Mouse (Mus musculus): ENCODE measurements at regions not wholly inside any gene's neighbourhood (a gene's known extent, or its start where the extent isn't known, plus 50 kb on each side); places are given as distances from the start of the nearest gene placed in this dataset.

- DNase-seq: peak; percentile 26
Observed at GRCm38 (mm10) chr10:125726546-125726945, 239.4 kb upstream of the Lrig3 start.

DNA sequence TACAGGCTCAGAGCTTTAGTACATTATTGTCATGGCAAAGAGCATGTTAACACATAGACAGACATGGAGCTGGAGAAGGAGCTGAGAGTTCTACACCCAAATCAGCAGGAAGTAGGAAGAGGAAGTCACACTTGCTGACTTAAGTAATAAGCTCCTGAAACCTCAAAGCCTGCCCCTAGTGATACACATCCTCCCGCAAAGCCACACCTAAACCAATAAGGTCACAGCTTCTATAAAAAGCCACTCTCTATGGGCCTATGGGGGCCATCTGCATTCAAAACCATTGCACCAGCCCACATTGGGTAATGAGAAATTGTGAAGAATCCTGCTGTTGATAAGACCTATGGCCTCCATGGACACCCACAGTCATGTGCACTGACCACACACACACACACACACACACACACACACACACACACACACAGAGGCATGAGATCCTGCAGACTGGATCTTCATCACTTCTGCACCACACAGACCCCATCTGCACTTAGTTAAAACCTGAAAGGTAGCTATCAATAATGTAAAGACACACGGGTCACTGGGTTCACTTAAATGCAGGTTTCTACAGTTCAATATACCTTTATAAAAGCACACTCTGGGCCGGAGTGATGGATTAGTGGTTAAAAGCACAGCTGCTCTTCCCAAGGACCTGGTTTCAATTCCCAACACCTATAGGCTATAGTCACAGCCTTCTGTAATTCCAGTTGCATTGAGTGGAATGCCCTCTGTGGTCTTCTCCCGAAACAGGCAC, 230.0 kb upstream of the Lrig3 start:
- DNase-seq: peak; percentile 54

DNA sequence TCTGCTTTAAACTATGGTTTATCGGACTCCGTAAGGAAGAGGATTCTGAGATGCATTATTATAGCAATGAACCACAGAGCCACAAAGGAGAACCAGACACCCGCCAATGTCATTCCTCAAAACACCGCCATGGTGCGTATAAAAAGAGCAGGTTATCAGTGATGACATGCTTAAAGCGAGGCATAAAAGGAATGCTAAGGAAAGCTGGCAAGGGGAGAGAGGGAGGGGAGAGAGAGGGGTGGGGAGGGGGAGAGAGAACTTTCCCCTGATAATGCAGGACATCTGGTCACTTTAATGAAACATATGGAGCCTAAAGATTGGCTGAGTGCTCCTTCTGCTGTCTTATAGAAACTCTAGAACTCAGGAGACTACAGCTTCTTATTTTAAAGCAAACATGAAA, 222.8 kb upstream of the Lrig3 start:
- DNase-seq: peak; percentile 44

DNA sequence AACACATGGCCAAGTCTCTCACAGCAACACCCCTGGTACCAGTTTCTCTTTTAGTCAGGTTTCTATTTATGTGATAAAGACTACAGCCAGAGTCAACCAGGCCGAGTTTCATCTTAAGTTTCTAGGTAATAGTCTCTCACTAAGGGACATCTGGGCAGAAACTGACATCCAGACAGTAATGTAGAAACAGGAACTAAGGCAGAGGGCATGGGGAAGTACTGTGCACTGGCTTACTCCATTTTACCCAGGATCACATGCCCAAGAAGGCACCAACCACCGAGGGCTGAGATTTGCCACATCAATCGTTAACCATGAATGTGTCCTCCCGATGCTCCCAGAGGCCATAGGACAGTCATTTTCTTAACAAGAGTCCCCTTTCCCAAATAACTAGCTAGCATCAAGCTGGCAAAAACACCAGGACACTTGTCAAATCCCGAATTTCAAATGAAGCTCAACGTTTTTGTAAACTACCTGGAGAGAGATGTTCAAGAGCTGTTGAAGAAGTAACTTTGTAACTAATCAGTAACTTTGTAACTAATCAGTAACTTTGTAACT, 216.9 kb upstream of the Lrig3 start:
- no peak for DNase-seq

GRCm38 (mm10) chr10:125752506-125753218, 213.3 kb upstream of the Lrig3 start:
- peak; percentile 40 for DNase-seq

DNA sequence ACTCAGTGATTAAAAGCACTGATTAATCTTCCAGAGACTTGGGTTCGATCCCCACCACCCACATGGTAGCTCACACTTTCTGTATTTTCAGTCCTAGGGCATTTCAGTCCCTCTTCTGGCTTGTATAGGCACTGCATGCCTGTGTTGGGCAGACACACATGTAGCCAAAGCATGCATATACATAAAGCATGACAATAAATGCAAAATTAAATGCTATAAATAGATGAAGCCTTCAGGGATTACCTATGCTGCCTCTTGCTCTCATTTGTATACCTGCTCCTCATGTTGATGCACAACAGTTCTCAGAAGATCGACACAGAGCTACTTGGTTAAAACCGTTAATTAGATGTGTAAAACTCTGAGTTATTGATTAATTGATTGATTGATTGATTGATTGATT, 206.8 kb upstream of the Lrig3 start:
- DNase-seq: no peak

GRCm38 (mm10) chr10:125762367-125763068, 203.4 kb upstream of the Lrig3 start:
- no peak for DNase-seq

DNA sequence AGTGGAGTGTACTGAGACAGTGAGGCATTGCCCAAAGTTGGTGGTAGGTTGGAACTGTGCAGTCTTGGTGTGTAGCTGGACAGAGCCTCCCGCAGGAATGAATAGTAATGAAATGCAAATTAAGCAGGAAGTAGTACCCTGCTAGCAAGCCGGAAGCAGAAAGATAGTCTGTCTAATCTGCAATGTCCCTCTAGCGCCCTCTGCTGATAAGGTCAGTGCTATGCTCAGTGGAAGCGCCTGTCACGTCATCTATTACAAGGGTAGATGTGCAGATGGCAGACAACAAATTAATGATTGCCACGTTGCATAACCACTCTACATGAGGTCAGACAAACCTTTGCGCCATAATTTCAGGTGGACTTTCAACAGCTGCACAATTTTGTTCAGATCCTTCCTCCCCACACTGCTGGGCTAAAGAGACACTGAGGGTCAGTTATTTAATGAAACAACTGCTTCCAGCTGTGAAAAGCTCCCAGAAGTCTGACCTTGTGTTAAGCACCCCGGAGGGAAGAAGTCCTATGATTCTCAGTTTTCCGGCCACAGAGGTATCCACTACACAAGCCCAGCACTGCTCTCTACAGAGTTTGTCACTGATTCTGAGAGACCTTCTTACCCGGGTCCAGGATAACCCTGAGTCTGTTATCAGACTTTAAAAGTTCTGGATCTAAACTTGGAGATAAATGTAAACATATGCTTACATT, 201.4 kb upstream of the Lrig3 start:
- peak; percentile 76 for DNase-seq

DNA sequence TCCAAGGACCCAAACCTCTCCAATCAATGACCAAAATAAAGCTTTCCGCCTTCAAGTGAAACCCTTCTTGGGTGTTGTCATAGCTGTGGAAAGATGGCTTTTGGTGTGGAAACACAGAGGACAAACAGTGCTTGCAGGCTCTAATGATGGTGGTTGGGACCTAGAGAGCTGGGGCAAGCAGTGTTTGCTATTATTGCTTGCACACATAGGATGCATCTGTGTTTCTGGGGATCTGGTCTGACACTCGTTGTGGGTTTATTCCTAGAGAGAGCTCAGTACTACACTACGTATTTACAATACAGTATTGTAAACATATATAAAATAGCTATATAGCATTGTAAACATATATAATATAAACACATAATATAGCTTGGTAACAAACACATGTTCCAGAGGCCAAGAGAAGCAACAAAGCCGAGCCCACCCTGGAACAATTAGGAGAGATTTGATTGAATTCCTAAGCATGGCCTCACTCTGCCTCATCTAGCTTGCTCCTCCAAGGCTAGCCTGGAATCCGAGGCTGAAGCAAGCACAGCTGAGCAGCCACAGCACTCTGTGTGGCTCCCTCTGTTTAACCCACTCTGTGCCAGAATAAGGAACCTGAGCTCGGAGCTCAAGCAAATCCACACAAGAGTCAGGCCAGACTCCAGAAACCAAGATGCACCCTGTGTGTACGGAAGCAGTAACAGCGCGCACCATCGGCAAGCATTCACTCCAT, 200.7 kb upstream of the Lrig3 start:
- DNase-seq: no peak

DNA sequence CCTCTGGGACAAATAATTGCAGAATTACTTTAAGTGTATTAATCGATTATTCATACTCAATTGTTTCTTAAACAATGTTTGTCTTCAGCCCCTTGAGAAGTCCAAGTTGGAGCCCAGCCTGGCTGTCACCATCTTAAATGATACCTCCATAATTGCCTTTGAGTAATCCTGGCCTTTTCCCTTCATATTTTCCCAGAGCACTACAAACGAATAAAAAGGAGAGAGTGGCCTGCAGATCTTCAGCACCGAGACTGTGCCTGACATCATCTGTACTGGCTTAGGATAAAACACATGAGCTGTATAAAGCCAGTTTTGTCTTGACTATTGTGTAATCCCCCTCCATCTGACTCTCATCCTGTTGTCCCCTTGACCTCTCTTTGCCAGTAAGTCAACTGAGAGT, 197.7 kb upstream of the Lrig3 start:
- DNase-seq: no peak

- peak; percentile 65 for DNase-seq
Observed at GRCm38 (mm10) chr10:125773541-125773940, 192.4 kb upstream of the Lrig3 start.

DNA sequence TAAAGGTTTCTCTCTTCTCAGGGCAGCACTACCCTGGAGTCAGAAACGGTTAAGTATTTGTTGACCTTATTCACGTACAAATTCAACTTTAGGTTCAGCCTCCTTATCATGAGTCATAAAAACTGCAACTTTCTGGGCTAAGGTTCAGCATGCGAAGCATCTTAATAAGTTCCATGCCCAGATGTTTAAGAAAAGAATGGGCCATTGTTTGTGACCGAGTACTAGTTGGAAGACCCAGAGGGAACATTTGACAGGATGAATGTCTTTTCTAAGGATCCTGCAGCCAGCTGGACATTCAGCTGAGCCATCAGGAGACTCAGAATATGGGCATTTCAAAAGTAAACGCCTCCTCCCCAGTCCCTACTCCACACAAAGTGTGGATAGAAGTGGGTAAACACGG, 183.5 kb upstream of the Lrig3 start:
- peak; percentile 41 for DNase-seq

GRCm38 (mm10) chr10:125784896-125785295, 181.1 kb upstream of the Lrig3 start:
- peak; percentile 83 for DNase-seq

GRCm38 (mm10) chr10:125785448-125786196, 180.3 kb upstream of the Lrig3 start:
- DNase-seq: peak; percentile 46

DNA sequence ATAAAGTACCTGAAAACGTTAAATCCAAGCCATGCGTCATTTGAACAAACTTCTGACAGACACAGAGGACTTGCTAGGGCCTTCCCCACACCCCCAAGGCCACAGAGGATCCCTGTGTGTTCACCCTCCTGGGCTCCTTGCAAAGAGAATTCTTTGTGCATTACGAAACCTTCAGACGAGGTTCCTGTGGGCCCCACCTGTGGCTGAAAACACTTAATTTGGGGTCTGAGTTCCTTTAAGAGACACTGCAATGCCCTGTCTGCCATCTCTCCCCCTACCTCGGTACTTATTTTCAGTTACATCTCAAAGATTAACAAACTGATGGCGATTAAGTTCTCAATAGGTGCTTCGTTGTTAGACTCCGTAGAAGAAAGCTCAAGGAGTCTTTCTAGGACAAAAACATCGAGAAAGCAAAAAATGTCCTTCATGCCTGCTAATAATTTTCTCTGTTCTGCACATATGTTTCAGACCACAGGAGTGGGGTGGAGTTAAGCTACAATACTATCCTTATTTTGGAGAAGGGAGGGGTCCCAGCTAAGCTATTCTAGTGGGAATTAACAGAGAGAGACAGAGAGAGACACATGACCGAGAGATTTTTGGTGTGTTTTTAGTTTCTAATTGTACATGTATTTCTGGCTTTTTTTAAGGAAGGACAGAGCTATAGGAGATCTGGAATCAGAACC, 179.6 kb upstream of the Lrig3 start:
- peak; percentile 66 for DNase-seq

DNA sequence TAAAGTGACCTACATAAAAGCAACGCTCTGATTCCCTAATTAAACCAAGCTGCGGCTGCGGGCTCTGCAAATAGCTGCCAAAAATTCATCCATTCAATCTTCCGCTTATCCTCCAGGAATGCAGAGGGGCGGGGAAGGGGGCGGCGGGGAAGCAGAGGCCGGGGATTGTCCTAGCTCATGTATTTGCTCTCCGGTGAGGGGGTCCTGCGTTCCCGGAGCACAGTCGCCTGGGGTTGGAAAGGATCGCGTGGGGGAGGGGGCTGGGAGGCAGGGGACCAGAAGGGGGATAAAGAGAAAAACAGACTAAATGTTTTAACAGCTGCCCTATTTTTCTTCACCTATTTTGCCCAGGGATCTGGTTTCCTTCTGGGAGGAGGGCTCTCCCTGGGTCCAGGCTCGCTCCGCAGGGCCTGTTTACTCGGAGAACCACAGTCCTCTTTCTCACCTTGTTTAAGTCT, 179.1 kb upstream of the Lrig3 start:
- peak; percentile 91 for DNase-seq

DNA sequence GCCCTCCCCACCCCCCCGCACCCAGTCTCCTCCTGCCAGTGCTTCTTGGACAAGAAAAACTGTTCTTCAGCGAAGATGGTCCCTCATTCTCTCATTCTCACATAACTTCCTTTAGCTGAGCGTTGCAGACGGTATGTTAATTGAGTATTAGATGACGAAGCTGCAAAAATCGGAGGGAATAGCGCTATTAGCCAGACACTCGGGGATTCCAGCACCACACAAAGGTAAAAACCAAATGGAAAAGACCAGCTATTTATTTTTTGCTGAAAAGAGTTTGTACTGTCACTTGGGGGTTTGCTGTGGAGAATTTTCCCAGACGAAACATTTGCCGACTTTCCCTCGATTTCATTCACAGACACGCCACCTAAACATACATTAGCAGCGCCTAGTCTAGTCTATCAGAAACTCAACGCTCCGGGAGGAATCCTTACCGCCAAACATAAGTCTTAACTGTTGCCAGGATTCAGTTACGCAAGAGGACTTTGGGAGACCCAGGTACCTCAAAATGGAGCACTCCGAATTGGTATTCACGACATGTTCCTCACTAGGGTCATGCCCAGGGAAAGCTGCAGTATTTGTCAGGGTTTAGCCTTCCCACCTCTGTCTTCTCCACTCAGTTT, 178.4 kb upstream of the Lrig3 start:
- DNase-seq: peak; percentile 48

GRCm38 (mm10) chr10:125788262-125788661, 177.7 kb upstream of the Lrig3 start:
- DNase-seq: no peak

DNA sequence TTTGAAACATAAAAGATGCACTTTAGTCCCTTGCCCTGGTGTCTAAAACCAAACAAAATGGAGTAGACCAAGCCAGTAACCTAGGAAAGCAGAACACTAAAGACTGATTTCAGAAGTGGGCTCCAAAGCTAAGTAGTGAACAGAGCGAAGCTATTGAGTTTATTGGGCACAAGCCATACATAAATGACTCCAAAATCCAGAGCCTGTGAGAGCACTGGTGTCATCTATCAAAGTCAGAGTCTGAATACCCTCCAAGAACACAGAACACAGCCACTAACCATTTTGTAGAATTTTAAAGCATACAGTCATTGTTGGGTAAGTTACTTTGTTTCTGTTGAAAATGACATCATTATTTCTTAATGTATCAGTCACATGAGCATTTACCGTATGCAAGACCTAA, 175.0 kb upstream of the Lrig3 start:
- no peak for DNase-seq

DNA sequence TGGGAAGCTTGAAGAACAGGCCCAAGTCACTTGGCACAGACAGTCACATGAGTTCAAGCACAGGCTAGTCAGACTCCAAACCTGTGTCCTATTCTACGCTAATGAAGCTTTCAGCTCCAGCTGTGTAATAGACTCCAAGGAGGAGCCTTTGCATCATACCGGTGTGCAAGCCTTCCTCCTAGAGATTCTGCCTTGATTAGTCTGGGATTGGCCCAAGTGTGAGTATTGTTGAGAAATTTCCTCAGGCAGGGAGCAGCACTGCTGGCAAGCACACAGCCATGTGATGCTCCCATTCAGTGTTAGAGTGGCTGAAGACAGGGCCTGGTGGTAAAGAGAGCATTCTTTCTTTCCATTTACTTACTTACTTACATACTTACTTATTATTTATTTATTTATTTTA, 171.5 kb upstream of the Lrig3 start:
- no peak for DNase-seq

All from embryo, embryonic 11 days (tissue).